Mouse (Mus musculus) kidney, embryonic 14.5 days (tissue): ENCODE data around the gene Glt28d2. TPM values are rescaled to one million over a fixed set of nuclear protein-coding genes. Genes with fewer than 3 reads are reported as not detected.

Experiments
- ATAC-seq: fragments of 200-750 bp; cut with Nextera tagmentation; 2 replicates; pipeline ENCODE4 v1.8.0; 2017; ENCODE audit warnings: moderate number of reproducible peaks, mild to moderate bottlenecking, moderate TSS enrichment, moderate library complexity; ENCODE audit not compliant: low FRiP score, low TSS enrichment
- H3K27ac ChIP-seq: fragments of 300-500 bp; sonication (generic); 2 replicates; pipeline ENCODE4 v1.5.1; 2014; ENCODE audit warnings: low read depth, mild to moderate bottlenecking, low read length, moderate library complexity, mixed read lengths
- H3K27me3 ChIP-seq: fragments of 300-500 bp; sonication (generic); 2 replicates; pipeline ENCODE4 v1.6.1; 2014; ENCODE audit warnings: mild to moderate bottlenecking, low read length; ENCODE audit not compliant: control insufficient read depth, insufficient read depth
- H3K36me3 ChIP-seq: fragments of 300-500 bp; sonication (generic); 2 replicates; pipeline ENCODE4 v1.6.1; 2014; ENCODE audit warnings: low read length, mixed read lengths; ENCODE audit not compliant: control insufficient read depth, insufficient read depth
- H3K4me1 ChIP-seq: fragments of 300-500 bp; sonication (generic); 2 replicates; pipeline ENCODE4 v1.6.1; 2014; ENCODE audit warnings: low read length, mixed read lengths; ENCODE audit not compliant: control insufficient read depth, insufficient read depth
- H3K4me2 ChIP-seq: fragments of 300-500 bp; sonication (generic); replicated peaks from 2 replicates; pipeline ENCODE4 v1.6.1; 2014; ENCODE audit warnings: low read depth, mild to moderate bottlenecking, low read length
- H3K4me3 ChIP-seq: fragments of 300-500 bp; sonication (generic); 2 replicates; pipeline ENCODE4 v1.5.1; 2014; ENCODE audit warnings: mild to moderate bottlenecking, low read length
- H3K9ac ChIP-seq: fragments of 300-500 bp; sonication (generic); 2 replicates; pipeline ENCODE4 v1.6.1; 2014; ENCODE audit warnings: low read depth, mild to moderate bottlenecking, low read length, moderate library complexity
- H3K9me3 ChIP-seq: fragments of 300-500 bp; sonication (generic); 2 replicates; pipeline ENCODE4 v1.6.1; 2016; ENCODE audit warnings: low read length; ENCODE audit not compliant: control insufficient read depth
- WGBS: fragments of 180-500 bp; shearing (Covaris S2); extraction: QIAGEN DNeasy Blood & Tissue Kit; methylation state at CpG from one replicate; pipeline ENCODE4 v1.1.7; 2014; 5-methylcytosine and 5-hydroxymethylcytosine counted together
- polyA plus RNA-seq: library from polyadenylated mRNA; unstranded; fragments of >200 nt; fragmentation: Nextera tagmentation; extraction: Ambion mirVana; gene quantifications from 2 replicates; pipeline ENCODE4 v1.2.1, GENCODE M21; 2014

The Glt28d2 gene
- polyA plus RNA-seq, result 1.8 and 2.6 TPM in 2 replicates

DNA sequence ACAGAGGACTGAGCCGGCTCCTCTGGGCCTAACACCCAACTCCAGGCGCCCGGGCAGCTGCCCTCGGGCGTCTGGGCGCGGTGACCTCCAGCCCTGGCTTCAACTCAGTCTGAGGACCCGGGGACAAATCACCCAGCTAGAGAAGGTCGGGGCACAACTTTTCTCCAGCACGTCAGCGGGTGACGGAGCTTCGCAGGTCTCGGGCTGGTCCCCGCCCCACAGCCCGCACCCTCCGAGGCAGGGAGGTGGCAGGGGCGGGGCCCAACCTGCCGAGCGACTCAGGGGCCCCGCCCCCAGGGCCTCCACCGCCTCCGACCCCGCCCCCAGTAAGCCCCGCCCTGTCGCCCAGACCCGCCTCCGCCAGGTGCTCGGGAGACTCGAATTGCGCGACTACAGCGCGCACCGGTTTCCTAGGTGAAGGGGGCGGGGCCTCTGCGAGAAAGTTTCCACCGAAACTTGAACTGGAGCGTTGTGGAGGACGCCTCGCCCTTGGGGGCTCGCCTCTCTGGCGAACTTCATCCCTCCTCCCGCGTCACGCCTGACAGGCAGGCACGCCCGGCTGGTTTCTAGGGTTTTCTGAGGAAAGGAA, at the start of gene Glt28d2, which contains the start of gene Gm37240:
TSS of gene Glt28d2 (minus strand) at position 278 of the 589 bp plus-strand sequence.
TSS of gene Gm37240 (minus strand) at position 280 of the 589 bp plus-strand sequence.
- Histone ChIP-seq H3K9me3 (no peaks in the 10 kb centered on the region), H3K36me3 (no peaks in the 10 kb centered on the region), H3K4me3 (peak within 1 kb of the TSS; percentile 59), H3K4me2 (peak within 1 kb of the TSS; percentile 86), H3K27me3 (no peaks in the 10 kb centered on the region; the same call in none of the 2 replicates), H3K27ac (peak within 1 kb of the TSS; percentile 70), H3K4me1 (peaks cover 9% of the 10 kb centered on the region; the same call in 1 of the 2 replicates), H3K9ac (peak within 1 kb of the TSS; percentile 65)
- peak; percentile 96 for ATAC-seq
- WGBS, result 0% methylated on average over 42 of the region's 48 CpGs

- no peak overlapping the region for H3K4me2 ChIP-seq
- no peak overlapping the region for H3K9ac ChIP-seq
- H3K36me3 ChIP-seq, result no peaks in the 10 kb centered on the region
- no peaks in the 10 kb centered on the region for H3K9me3 ChIP-seq
- WGBS, result 91% methylated on average over 5 of the region's 5 CpGs
- H3K4me1 ChIP-seq, result no peaks in the 10 kb centered on the region
- H3K27ac ChIP-seq, result no peak overlapping the region
- no peak for ATAC-seq
- H3K4me3 ChIP-seq, result no peak overlapping the region
- no peaks in the 10 kb centered on the region for H3K27me3 ChIP-seq
Measured at GRCm38 (mm10) chr3:85933586-85933985, 46.3 kb upstream of the Glt28d2 start.

GRCm38 (mm10) chr3:85931859-85932258, 44.5 kb upstream of the Glt28d2 start:
- Histone ChIP-seq H3K9me3 (no peaks in the 10 kb centered on the region), H3K27ac (no peak overlapping the region), H3K27me3 (no peaks in the 10 kb centered on the region), H3K9ac (no peak overlapping the region), H3K36me3 (no peaks in the 10 kb centered on the region), H3K4me3 (no peak overlapping the region), H3K4me2 (no peak overlapping the region), H3K4me1 (no peaks in the 10 kb centered on the region)
- ATAC-seq, result no peak
- 67% methylated on average over 6 of the region's 6 CpGs for WGBS

GRCm38 (mm10) chr3:85930671-85931255, 43.4 kb upstream of the Glt28d2 start:
- Histone ChIP-seq H3K4me1 (no peaks in the 10 kb centered on the region), H3K36me3 (no peaks in the 10 kb centered on the region), H3K27ac (no peak overlapping the region), H3K9me3 (no peaks in the 10 kb centered on the region), H3K27me3 (no peaks in the 10 kb centered on the region), H3K4me3 (no peak overlapping the region), H3K9ac (no peak overlapping the region), H3K4me2 (no peak overlapping the region)
- no peak for ATAC-seq
- WGBS, result 73% methylated on average over 11 of the region's 11 CpGs

DNA sequence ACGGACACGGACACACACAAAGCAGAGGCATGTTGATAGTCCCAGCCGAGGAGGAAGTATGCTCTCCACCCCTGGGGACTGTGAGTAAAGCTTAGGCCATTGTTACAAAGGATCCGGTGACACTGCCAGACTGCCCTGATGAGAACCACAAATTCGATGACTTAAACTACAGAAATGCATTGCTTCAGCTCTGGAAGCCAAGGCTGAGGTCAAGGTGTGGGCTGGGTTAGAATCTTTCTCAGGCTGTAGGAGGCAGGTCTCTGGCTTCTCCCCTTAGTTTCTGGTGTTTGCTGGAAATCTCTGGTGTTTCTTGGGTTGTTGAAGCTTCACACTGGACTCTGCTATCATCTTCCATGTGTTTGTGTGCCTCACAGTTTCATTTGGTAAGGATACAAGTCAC, 42.4 kb upstream of the Glt28d2 start:
- Histone ChIP-seq H3K4me1 (no peaks in the 10 kb centered on the region), H3K27me3 (no peaks in the 10 kb centered on the region), H3K4me3 (no peak overlapping the region), H3K36me3 (no peaks in the 10 kb centered on the region), H3K27ac (no peak overlapping the region), H3K4me2 (no peak overlapping the region), H3K9me3 (no peaks in the 10 kb centered on the region), H3K9ac (no peak overlapping the region)
- WGBS, result 83% methylated on average over 5 of the region's 5 CpGs
- ATAC-seq, result no peak

DNA sequence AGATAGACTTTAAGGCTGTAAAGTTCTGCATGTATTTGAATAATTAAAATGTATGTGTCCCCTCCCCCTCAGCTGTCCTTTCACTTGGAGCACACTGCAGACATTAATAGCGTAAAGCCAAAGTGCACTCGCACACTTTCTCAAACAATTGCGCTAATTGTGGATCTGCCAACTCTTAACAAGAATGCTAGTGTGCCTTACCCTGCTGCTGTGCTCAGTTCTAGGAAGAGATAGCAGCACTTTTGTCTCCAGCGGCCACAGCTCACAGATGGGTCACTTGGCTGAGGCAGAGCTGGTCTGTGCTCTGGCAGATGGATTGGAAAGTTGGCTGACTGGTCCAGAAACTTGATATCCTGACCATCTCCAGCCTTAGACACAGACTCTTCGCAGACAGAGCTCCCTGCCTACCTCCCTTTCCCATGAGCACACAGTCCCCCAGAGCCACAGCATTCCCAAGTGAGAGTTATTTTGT, 40.9 kb upstream of the Glt28d2 start:
- Histone ChIP-seq H3K9ac (no peak overlapping the region), H3K4me2 (no peak overlapping the region), H3K4me1 (peaks cover 7% of the 10 kb centered on the region; the same call in 1 of the 2 replicates), H3K27ac (no peak overlapping the region), H3K36me3 (no peaks in the 10 kb centered on the region), H3K4me3 (no peak overlapping the region), H3K27me3 (no peaks in the 10 kb centered on the region), H3K9me3 (no peaks in the 10 kb centered on the region)
- no peak for ATAC-seq
- 75% methylated on average over 5 of the region's 5 CpGs for WGBS

GRCm38 (mm10) chr3:85927296-85927695, 40.0 kb upstream of the Glt28d2 start:
- H3K9ac ChIP-seq, result no peak overlapping the region
- H3K36me3 ChIP-seq, result no peaks in the 10 kb centered on the region
- no peak for ATAC-seq
- no peaks in the 10 kb centered on the region for H3K27me3 ChIP-seq
- no peak overlapping the region for H3K27ac ChIP-seq
- H3K9me3 ChIP-seq, result no peaks in the 10 kb centered on the region
- H3K4me2 ChIP-seq, result no peak overlapping the region
- peaks cover 7% of the 10 kb centered on the region; the same call in 1 of the 2 replicates for H3K4me1 ChIP-seq
- 50% methylated on average over 9 of the region's 9 CpGs for WGBS
- H3K4me3 ChIP-seq, result no peak overlapping the region

GRCm38 (mm10) chr3:85923954-85924945, 36.9 kb upstream of the Glt28d2 start:
- H3K9ac ChIP-seq, result no peak overlapping the region

More at GRCm38 (mm10) chr3:85923954-85924945, 36.9 kb upstream of the Glt28d2 start:
- no peak overlapping the region for H3K27ac ChIP-seq
- peaks cover 7% of the 10 kb centered on the region; the same call in 1 of the 2 replicates for H3K4me1 ChIP-seq
- 43% methylated on average over 18 of the region's 18 CpGs for WGBS
- H3K4me2 ChIP-seq, result peak overlapping the region; percentile 17; the same call in 1 of the 2 replicates
- no peaks in the 10 kb centered on the region for H3K27me3 ChIP-seq
- peak; percentile 82; the same call in 1 of the 2 replicates for ATAC-seq
- H3K36me3 ChIP-seq, result no peaks in the 10 kb centered on the region
- no peaks in the 10 kb centered on the region for H3K9me3 ChIP-seq
- H3K4me3 ChIP-seq, result no peak overlapping the region
